Mouse (Mus musculus): ENCODE data around the gene Kcnv2. TPM values are rescaled to one million over a fixed set of nuclear protein-coding genes. Genes with fewer than 3 reads are reported as not detected.

The Kcnv2 gene
- not detected for polyA plus RNA-seq (2017; shearing (Covaris generic))

GRCm38 (mm10) chr19:27322281-27322680 is at the start of gene Kcnv2:
Gene Kcnv2, plus strand, starts transcription at chr19:27322588.

Other genes starting within 250 kb of the Kcnv2 start
- not detected for gene Vldlr, start 106.1 kb upstream of the Kcnv2 start, polyA plus RNA-seq (2017; shearing (Covaris generic))
- gene Pum3, start 107.2 kb downstream of the Kcnv2 start, polyA plus RNA-seq (2017; shearing (Covaris generic)), result 77.3 TPM